ENCODE assay signal across 10 mouse cellular contexts in the genomic region with DNA sequence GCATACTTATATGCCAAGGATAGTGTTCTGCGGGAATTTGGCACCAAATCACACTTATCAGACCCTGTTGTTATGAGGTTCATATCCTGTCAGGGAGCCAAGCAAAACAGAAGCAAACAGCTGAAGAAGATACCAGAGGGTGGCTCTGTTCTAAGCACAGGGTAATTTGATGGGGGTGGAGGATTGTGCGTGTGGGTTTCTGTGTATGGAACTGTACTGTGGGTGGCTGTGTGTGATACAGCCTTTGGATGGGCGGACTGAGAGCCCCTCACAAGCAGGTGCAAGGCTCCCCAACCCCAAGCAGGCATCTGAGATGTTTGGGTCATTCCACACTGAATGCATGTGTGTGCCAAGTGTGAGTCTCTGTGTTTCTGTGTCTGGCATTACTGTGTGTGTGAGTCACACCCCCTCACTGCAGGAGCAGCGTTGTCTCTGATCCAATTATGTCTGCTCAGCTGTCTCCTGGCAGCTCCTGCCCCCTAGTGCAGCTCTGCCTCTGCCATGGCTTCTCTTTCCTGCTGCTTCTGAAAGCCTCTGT. TPM values are rescaled to one million over a fixed set of nuclear protein-coding genes. Genes with fewer than 3 reads are reported as not detected.
DNase-seq lines count a peak whose midpoint lies in the region; TF ChIP-seq lines count a peak whose summit lies in the region.
"Had no signal": no experiment of that assay in that cellular context is flagged by ENCODE, and none has a peak within 500 bp of the region (broad histone marks: within the 10 kb centered on the region; RNA-seq: fewer than 3 reads in every experiment).

No protein-coding gene starts in this region.

- 0 out of 2 replicates have a peak, but pooled peaks have one; percentile 19 for TF ChIP-seq POLR2A in olfactory bulb, adult 2 months (IDR thresholded peaks at IDR 0.05; ENCODE audit: insufficient read depth, low read depth, low read length)

- H3K4me3 ChIP-seq in olfactory bulb, adult 2 months (ENCODE audit: insufficient read depth, low read depth, low read length): peak overlapping the region; percentile 23
- H3K4me3 ChIP-seq: embryonic facial prominence, embryonic 12.5 days; lung, embryonic 15.5 days had no signal

- TF ChIP-seq CTCF in olfactory bulb, adult 2 months (IDR thresholded peaks at IDR 0.05; ENCODE audit: insufficient read depth, low read depth, low read length): 0 out of 2 replicates have a peak, but pooled peaks have one; percentile 35

- H3K4me1 ChIP-seq in olfactory bulb, adult 2 months (ENCODE audit: control insufficient read depth, insufficient read depth, low read length): peaks cover 70% of the 10 kb centered on the region

- peak; percentile 62 to 67 for DNase-seq in cerebellum, adult 18-20 months
- no peak for DNase-seq in cerebellum, postnatal 4 days (ENCODE audit: low spot score in 2 of 2)
- peak; percentile 66 for DNase-seq in retina, postnatal 1 day
- DNase-seq in retina, embryonic 14.5 days (ENCODE audit: low spot score): no peak
- DNase-seq in layer of hippocampus, adult 18-20 months (ENCODE audit: low spot score in 2 of 2): peak; percentile 70 to 87
- DNase-seq in B cell, adult 2 months: no peak
- no peak for DNase-seq in thymus, postnatal 25 days

- H3K27ac ChIP-seq in olfactory bulb, adult 2 months (ENCODE audit: insufficient read depth, low read depth, low read length): peak overlapping the region; percentile 98
- H3K27ac ChIP-seq: embryonic facial prominence, embryonic 12.5 days; lung, embryonic 15.5 days had no signal

- 19% methylated on average over 4 of the region's 4 CpGs for WGBS in olfactory bulb, adult 2 months

RNA-seq across cellular contexts. Expression of a gene that starts 11.8 kb away (rescaled TPM):
- 10 to 100 TPM; 26.2 to 29.7 TPM for total RNA-seq in layer of hippocampus, adult 18-20 months (2021)
- polyA plus RNA-seq in olfactory bulb, adult 2 months (2012; ENCODE audit: insufficient read depth, insufficient read length, low replicate concordance, missing spikeins): not detected in 2 replicates

RNA-seq across cellular contexts. Expression of a gene that starts 19.2 kb away (rescaled TPM):
- total RNA-seq in layer of hippocampus, adult 18-20 months (2021): 10 to 100 TPM; 15.4 to 18.0 TPM
- not detected in 2 replicates for polyA plus RNA-seq in olfactory bulb, adult 2 months (2012; ENCODE audit: insufficient read depth, insufficient read length, low replicate concordance, missing spikeins)

RNA-seq across cellular contexts. Expression of a gene that starts 26.6 kb away (rescaled TPM):
- total RNA-seq in layer of hippocampus, adult 18-20 months (2021): 10 to 100 TPM; 39.4 to 39.6 TPM
- polyA plus RNA-seq in olfactory bulb, adult 2 months (2012; ENCODE audit: insufficient read depth, insufficient read length, low replicate concordance, missing spikeins): not detected in 2 replicates

Comparison
In these comparisons a context has a peak if more than half of its experiments do, and no peak if none do; other contexts are left out.
1. DNase-seq: peak in cerebellum, adult 18-20 months (2 of 2), retina, postnatal 1 day (single experiment) and layer of hippocampus, adult 18-20 months (2 of 2); none in cerebellum, postnatal 4 days (0 of 2), retina, embryonic 14.5 days (single experiment), B cell, adult 2 months (0 of 2) and thymus, postnatal 25 days (single experiment).